Mouse (Mus musculus): Measurements from ENCODE around the gene Cygb. TPM values are rescaled to one million over a fixed set of nuclear protein-coding genes. Genes with fewer than 3 reads are reported as not detected.

The Cygb gene
- total and polyA plus RNA-seq, 3 experiments: not detected

- H3K9me3 ChIP-seq (replicated peaks; ENCODE audit: low read length): no peaks in the 10 kb centered on the region
- H3K9ac ChIP-seq (ENCODE audit: insufficient read depth, low read depth): no peak overlapping the region
- TF ChIP-seq ZNF384 (IDR thresholded peaks at IDR 0.05; ENCODE audit: low read depth, low read length) (no peak), KAT2A (IDR thresholded peaks at IDR 0.05; ENCODE audit: insufficient replicate concordance, low read length) (no peak), HCFC1 (IDR thresholded peaks at IDR 0.05; ENCODE audit: low read depth, low read length) (no peak), SMC3 (IDR thresholded peaks at IDR 0.05; ENCODE audit: low read depth, low read length) (no peak), MAFK (IDR thresholded peaks at IDR 0.05; ENCODE audit: insufficient replicate concordance, low read length) (no peak), JUND (conservative IDR thresholded peaks at IDR 0.05; ENCODE audit: low read depth, low read length) (no peak), ZC3H11A (IDR thresholded peaks at IDR 0.05; ENCODE audit: low read depth, low read length) (no peak), MEF2A (IDR thresholded peaks at IDR 0.05; ENCODE audit: borderline replicate concordance, low read depth, low read length) (no peak), IRF4 (IDR thresholded peaks at IDR 0.05; ENCODE audit: low read depth, low read length) (no peak), TCF12 (IDR thresholded peaks at IDR 0.05; ENCODE audit: low read depth, low read length) (no peak), ETS1 (conservative IDR thresholded peaks at IDR 0.05; ENCODE audit: low read depth, low read length) (no peak), JUN (IDR thresholded peaks at IDR 0.05; ENCODE audit: insufficient read depth, low read depth, low read length) (no peak), CHD1 (IDR thresholded peaks at IDR 0.05; ENCODE audit: low read depth, low read length) (no peak), EP300 (IDR thresholded peaks at IDR 0.05; ENCODE audit: low read length) (no peak), MYC (IDR thresholded peaks at IDR 0.05; ENCODE audit: low read depth, low read length) (no peak), POLR2AphosphoS2 (IDR thresholded peaks at IDR 0.05; ENCODE audit: low read depth, low read length) (no peak), ELF1 (IDR thresholded peaks at IDR 0.05; ENCODE audit: low read depth, low read length) (no peak), CTCF (conservative IDR thresholded peaks at IDR 0.05 in 1 of 2, IDR thresholded peaks at IDR 0.05 in 1 of 2; ENCODE audit: low read depth in 2 of 2, low read length in 2 of 2) (no peak), BHLHE40 (IDR thresholded peaks at IDR 0.05; ENCODE audit: low read depth, low read length) (no peak), NRF1 (IDR thresholded peaks at IDR 0.05; ENCODE audit: low read depth, low read length) (no peak)
- H3K4me3 ChIP-seq (replicated peaks in 1 of 3; ENCODE audit: low read depth in 2 of 3, low read length in 2 of 3, poor library complexity in 1 of 3): no peak overlapping the region
- no peak overlapping the region for H3K4me2 ChIP-seq (ENCODE audit: insufficient read depth, low read depth, poor library complexity, severe bottlenecking)
- no peak overlapping the region for H3K27ac ChIP-seq (ENCODE audit: insufficient read depth, low read depth)
- peaks cover 49 to 98% of the 10 kb centered on the region in 2 experiments for H3K36me3 ChIP-seq (replicated peaks in 1 of 2; ENCODE audit: control insufficient read depth in 1 of 2, insufficient read depth in 1 of 2, low read length in 1 of 2)
- no peaks in the 10 kb centered on the region for H3K27me3 ChIP-seq (replicated peaks)
- peaks cover 0 to 13% of the 10 kb centered on the region in 2 experiments; a peak in 2 of 4 replicates for H3K4me1 ChIP-seq (ENCODE audit: control insufficient read depth in 1 of 2, insufficient read depth in 2 of 2)
- 0 out of 2 replicates have a peak, but pooled peaks cover 2% of the 10 kb centered on the region for H3K79me2 ChIP-seq (replicated peaks; ENCODE audit: control insufficient read depth, extremely low read depth, insufficient read depth, poor library complexity, severe bottlenecking)
- dilution Hi-C loops (cut with MboI; ENCODE audit: extremely low pct_ligation_motif_present, extremely low pct_unique_long_range_greater_than_20kb, low sequenced_read_pairs) (no loop called here), in situ Hi-C loops (cut with MboI; ENCODE audit: low pct_ligation_motif_present, low pct_unique_long_range_greater_than_20kb, low sequenced_read_pairs) (loop anchor here (10.0 kb wide), 1 partner anchor 124 kb away; no protein-coding TSS in a partner anchor)
- no peak for DNase-seq (ENCODE audit: extremely low read depth)
Measured at GRCm38 (mm10) chr11:116681147-116681546, 27.0 kb upstream of the Cygb start.
